Mouse (Mus musculus): ENCODE data around the gene Hist1h2ae.
"Not testable (repeated sequence)": the region's sequence is repeated elsewhere in the genome, so short reads cannot be mapped to it uniquely, and the experiment has no call there.

The Hist1h2ae gene

GRCm38 (mm10) chr13:23571022-23571503, at the start of gene Hist1h2ae, which contains the start of gene Hist1h2bg:
Gene Hist1h2ae, minus strand, starts transcription at chr13:23571220.
Gene Hist1h2bg, plus strand, starts transcription at chr13:23571396.
- peak; percentile 92 for DNase-seq (ENCODE audit: extremely low spot score)

- peak; percentile 21 for DNase-seq (ENCODE audit: extremely low spot score)
These were observed 49.2 kb upstream of the Hist1h2ae start for GRCm38 (mm10) chr13:23620056-23620732.

DNA sequence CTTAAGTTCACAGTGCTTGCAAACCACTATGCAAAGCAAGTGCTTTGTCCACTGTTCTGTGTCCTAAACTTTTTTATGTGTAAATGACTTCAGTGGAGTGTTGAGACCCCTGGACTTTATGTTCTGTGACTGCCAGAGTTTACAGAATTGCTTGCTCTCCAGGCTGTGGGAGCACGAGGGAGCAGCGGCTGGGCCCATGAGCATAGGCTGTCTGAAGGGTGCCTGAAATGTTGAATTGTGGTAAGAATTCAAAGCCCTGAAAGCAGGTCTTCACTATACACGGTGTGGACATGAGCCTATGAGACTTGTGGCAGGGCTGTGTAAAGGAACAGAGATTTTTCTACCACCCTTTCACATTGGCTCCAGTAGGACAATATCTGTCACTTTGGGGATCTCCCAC, 40.6 kb upstream of the Hist1h2ae start:
- no peak for DNase-seq (ENCODE audit: extremely low spot score)

DNA sequence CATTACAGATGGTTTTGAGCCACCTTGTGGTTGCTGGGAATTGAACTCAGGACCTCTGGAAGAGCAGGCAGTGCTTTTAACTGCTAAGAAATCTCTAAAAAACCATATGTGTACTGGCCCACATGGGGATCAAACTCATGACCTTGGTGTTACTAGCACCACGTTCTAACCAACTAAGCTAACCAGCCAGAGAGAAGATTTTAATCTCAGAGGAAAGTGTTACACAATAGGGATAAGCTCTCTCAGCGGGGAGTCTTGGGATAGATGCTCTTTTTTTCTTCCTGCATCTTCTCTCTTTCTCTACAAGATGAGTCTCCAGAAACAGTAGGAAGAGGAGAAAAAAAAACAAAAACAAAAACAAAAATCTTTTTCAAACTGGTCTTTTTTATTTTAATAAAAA, 39.4 kb upstream of the Hist1h2ae start:
- no peak for DNase-seq (ENCODE audit: extremely low spot score)

DNA sequence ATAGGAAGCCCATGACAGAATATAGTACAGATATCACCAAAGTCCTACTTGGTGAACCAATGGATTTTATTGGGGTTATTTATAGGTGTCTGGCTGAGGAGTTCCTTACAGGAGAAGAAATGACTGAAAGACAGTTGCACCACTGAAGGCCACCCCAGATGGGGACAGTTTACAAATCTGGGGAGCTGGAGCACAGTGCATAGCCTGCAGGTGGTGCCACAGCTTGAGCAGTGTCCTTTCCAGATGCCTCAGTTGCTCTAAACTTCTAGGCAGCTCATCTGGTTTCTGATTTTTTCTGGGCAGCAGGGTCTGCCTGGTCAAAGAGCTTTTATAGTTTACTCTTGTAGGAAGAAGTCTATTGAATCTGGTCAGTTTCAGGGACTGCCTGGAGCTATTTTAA, 38.8 kb upstream of the Hist1h2ae start:
- DNase-seq (ENCODE audit: extremely low spot score), result no peak

- no peak for DNase-seq (ENCODE audit: extremely low spot score)
These were observed 38.2 kb upstream of the Hist1h2ae start for GRCm38 (mm10) chr13:23609209-23609608.

DNA sequence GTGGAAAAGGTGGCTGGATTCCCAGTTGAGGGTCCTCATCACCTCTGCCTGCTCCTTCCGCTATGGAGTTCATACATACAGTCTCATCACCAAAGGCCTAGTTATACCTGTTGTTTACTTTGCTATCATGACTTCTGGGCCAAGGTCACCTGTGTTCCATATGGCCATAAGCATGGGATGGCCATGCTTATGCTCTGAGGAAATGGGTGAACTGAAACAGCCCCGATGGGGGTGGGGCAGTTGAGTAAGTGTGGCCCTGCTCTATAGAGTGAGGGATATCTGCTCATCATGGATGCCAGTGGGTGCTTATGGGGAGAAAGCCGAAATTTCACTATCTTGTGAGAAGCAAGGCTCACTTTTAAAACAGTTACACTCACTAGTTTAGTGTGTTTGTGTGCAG, 34.0 kb upstream of the Hist1h2ae start:
- no peak for DNase-seq (ENCODE audit: extremely low spot score)

GRCm38 (mm10) chr13:23604452-23604851, 33.4 kb upstream of the Hist1h2ae start:
- DNase-seq (ENCODE audit: extremely low spot score), result no peak

DNA sequence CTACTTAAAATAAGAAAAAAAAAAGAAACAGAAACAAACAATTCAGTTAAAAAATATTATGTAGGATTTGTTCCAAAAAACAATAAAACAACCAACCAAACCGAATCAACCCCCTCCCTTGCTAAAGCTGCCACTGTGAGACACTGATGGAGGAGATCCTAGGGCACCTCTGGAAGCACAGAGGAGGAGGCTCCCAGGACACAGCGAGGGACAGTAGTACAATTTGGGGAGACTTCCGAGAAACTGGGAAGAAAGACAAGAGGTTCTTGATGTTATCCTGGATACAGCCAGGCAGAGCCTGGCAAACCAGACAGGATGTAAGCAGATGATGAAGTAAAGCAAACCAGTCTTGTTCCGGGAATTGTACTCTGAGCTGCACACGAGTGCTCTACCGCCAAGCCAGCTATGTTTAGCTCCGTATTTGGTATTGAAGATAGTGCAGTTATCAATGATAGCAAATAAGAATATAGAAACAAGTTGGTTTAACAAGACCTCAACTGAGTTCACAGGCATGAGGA, 32.2 kb upstream of the Hist1h2ae start:
- no peak for DNase-seq (ENCODE audit: extremely low spot score)

- peak; percentile 74 for DNase-seq (ENCODE audit: extremely low spot score)
These were observed 26.9 kb upstream of the Hist1h2ae start for GRCm38 (mm10) chr13:23597957-23598356.

DNA sequence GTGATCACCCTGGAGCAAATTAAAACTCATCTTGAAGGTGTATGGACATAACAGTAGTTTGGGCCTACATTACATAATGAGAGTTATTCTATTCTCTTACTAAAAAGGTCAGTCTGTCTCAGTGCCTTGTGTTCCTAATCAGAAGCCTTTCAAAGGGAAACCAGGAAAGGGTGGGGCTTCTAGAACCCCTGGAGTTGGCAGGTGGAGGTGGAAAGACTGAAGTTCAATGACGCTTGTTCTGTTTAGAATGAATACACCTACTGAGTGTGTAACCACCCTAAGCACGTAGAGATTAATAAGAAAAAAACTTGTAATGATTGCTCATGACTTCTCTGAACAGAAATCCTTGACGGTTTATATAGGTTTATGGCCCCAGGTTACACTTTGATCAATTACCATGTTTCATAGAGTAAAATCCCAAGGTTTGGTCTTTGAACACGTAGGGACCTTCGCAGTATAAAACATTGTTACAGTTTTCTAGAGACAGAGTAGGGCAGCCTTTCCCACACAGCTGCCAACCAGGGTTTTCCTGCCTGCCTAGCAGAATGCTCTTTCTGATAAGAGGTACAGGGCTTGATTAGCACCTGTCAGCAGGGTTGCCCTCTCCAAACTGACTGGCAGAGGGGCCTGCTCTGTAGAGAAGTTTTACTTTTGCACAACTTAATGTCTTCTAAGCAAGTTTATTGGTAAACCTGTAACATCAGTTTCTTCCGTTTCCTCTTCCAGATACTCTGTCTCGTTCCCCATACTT, 24.8 kb upstream of the Hist1h2ae start:
- no peak for DNase-seq (ENCODE audit: extremely low spot score)

DNA sequence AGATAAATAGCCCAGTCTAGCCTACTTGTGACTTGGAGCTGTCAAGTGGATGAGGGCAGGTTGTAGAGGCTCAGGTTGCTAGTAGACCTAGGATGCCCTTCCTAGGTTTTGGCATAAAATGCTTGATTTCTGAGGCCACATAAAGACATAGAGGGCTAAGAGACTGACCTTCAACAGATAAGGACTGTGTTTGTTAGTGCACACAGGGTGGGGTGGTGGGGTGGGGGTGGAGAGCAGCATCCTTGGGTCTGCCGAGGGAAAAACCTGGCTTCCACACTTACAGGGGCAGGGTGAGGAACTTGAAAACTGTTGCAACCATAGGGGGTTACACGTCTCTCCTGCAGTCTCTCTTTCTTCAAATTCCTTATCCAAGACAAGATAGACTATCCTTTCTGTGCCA, 24.2 kb upstream of the Hist1h2ae start:
- no peak for DNase-seq (ENCODE audit: extremely low spot score)

DNA sequence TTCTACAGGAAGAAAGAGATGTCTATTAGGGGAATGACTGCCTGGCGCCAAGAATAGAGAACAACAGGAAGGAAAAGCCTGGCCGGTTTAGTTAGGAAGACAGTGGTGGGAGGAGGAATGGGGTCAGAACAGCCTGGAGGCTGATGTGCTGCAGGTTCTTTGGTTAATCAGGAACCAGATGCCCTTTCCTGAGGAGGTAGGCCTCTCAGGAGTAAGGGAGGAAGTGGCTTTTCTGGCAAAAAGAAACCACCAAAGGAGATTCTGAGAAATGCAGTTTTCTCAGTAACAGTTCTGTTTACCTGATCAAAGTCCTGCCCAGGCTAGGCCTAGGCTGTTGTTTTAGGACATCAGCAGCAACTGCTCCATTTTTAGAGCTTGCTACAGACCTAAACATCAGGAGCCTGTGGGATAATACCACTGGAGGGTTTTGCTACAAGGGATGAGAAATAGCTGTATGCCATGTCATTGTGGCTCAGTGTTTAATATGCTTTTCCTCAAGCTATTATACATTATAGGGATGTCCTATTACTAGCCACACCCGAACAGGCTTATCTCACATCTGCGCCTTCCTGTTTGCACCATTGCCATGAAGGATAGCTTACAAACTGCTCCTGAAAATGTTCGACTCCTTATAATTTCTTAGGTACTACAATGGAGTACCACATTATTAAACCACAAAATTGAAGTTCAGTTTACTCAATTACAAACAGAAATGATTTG, 22.2 kb upstream of the Hist1h2ae start:
- no peak for DNase-seq (ENCODE audit: extremely low spot score)

DNA sequence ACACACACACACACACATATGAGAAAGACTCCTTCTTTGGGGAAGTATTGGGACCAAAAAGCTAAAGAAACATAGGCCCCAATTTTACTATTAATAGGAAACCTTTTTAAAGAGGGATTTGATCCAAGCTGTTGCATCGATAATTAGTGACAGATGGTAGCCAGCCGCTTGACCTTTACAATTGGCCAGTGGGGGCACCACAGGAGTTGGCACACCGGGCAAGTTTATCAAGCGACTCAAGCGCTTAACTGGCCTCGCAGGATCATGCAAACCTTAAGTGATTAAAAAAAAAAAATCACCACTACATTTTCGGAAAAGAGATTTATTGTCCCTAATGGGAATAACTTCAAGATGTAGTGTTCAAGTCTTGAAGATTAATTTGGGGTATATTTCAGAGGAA, 21.6 kb upstream of the Hist1h2ae start:
- DNase-seq (ENCODE audit: extremely low spot score), result no peak

DNA sequence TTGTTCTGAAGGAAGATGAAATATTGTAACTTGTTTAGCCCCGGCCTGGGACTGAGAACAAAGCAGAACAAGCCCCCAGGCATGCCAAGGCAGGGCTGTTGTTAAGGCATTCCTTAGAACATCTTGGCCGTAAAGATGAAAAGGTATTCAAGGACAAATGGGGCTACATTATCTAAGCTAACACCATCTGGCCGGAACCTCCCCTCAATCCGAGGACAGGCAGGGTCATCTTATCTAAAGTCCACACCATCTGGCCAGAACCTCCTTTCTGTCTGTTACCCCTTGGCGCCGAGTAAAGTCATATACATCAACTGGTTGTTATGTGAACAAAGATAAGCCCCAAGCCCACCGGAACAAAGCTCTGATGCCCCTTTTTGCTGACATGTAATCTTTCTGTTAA, 20.9 kb upstream of the Hist1h2ae start:
- not testable (repeated sequence) for DNase-seq (ENCODE audit: extremely low spot score)

GRCm38 (mm10) chr13:23591206-23591605, 20.2 kb upstream of the Hist1h2ae start:
- DNase-seq (ENCODE audit: extremely low spot score), result no peak

GRCm38 (mm10) chr13:23586940-23587225, 15.9 kb upstream of the Hist1h2ae start:
- no peak for DNase-seq (ENCODE audit: extremely low spot score)

DNA sequence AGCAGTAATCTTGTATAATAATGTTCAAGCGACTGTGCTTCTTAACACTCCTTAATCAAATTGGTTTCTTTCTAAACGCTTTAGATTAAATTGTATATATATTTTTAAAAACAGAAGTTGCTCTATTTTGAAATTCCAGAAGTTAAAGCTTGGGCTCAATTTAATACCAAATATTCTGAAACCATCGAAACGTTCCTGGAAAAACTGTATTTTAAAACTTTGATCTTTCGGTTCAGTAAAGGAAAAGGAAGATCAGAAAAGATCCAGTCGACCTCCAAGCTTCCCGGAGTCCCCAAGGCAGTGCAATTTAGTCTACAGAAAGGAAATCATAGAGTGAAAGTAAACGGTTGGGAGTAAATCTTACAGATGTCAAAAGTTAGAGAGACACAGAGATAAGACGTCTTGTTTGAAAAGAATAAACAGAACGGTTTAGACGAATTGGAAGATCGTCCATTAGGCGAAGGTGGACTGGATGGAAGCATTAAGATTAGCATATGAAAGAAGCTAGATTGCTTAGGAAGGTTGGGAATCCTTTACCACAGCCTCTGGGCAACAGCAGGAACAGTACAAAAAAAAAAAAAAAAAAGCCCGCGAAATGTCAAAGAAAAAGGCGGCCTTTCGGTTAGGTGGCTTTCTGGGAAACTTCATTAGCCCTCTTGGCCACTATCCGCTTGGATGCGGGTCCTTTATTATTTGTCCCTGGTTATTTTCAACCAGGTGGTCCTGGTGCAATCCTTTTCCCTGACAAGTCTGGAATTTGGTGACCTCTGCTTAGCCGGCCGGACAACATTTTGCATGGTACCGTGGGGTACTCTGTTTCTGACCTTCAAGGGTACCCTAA, 15.3 kb upstream of the Hist1h2ae start:
- peak; percentile 63 for DNase-seq (ENCODE audit: extremely low spot score)

DNA sequence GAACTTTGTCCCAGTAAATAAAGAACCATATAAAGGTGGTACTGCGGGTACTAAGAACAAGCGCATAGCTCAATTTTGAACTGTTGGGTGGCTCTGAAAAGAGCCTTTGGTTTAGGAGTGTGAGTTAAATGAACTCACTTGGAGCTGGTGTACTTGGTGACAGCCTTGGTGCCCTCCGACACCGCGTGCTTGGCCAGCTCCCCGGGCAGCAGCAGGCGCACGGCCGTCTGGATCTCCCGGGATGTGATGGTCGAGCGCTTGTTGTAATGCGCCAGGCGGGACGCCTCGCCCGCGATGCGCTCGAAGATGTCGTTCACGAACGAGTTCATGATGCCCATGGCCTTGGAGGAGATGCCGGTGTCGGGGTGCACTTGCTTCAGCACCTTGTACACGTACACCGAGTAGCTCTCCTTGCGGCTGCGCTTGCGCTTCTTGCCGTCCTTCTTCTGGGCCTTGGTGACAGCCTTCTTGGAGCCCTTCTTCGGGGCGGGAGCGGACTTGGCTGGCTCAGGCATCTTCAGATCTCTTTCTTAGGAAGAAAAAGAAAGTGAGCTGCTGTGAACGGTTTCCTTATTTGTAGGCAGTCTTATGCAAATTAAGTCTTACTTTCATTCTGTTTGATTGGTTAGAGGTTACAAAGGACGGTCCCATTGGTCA, 14.6 kb upstream of the Hist1h2ae start:
- DNase-seq (ENCODE audit: extremely low spot score), result peak; percentile 91

GRCm38 (mm10) chr13:23585029-23585441, 14.0 kb upstream of the Hist1h2ae start:
- peak; percentile 83 for DNase-seq (ENCODE audit: extremely low spot score)

- peak; percentile 51 for DNase-seq (ENCODE audit: extremely low spot score)
These were observed 13.3 kb upstream of the Hist1h2ae start for GRCm38 (mm10) chr13:23584331-23584730.
